Mouse (Mus musculus) midbrain, postnatal 0 days (tissue): Measurements from ENCODE around the gene Ffar2. TPM values are rescaled to one million over a fixed set of nuclear protein-coding genes. Genes with fewer than 3 reads are reported as not detected.

ENCODE experiments used
- ATAC-seq: fragments of 200-750 bp; cut with Nextera tagmentation; 2 replicates; pipeline ENCODE4 v1.8.0; 2017; ENCODE audit warnings: moderate number of reproducible peaks, mild to moderate bottlenecking, moderate TSS enrichment, moderate library complexity; ENCODE audit not compliant: low FRiP score
- DNase-seq: peaks from one replicate; pipeline ENCODE4 v3.0.0-alpha.2; 2015; ENCODE audit warnings: low spot score
- H3K27ac ChIP-seq: fragments of 300-500 bp; sonication (generic); 2 replicates; pipeline ENCODE4 v1.5.1; 2014; ENCODE audit warnings: low read depth, mild to moderate bottlenecking, low read length, mixed read lengths
- H3K27me3 ChIP-seq: fragments of 300-500 bp; sonication (generic); 2 replicates; pipeline ENCODE4 v1.6.1; 2014; ENCODE audit warnings: low read length, control low read depth, mixed read lengths; ENCODE audit not compliant: insufficient read depth
- H3K36me3 ChIP-seq: fragments of 300-500 bp; sonication (generic); 2 replicates; pipeline ENCODE4 v1.6.1; 2014; ENCODE audit warnings: low read length, control low read depth, mixed read lengths; ENCODE audit not compliant: insufficient read depth
- H3K4me1 ChIP-seq: fragments of 300-500 bp; sonication (generic); 2 replicates; pipeline ENCODE4 v1.6.1; 2014; ENCODE audit warnings: mild to moderate bottlenecking, control low read depth, antibody characterized with exemption, low read length, mixed read lengths; ENCODE audit not compliant: insufficient read depth
- H3K4me2 ChIP-seq: fragments of 300-500 bp; sonication (generic); 2 replicates; pipeline ENCODE4 v1.6.1; 2014; ENCODE audit warnings: low read depth, mild to moderate bottlenecking, low read length, mixed read lengths; ENCODE audit not compliant: poor library complexity, severe bottlenecking
- H3K4me3 ChIP-seq: fragments of 300-500 bp; sonication (generic); 2 replicates; pipeline ENCODE4 v1.5.1; 2014; ENCODE audit warnings: low read depth, mild to moderate bottlenecking, low read length, moderate library complexity
- H3K9ac ChIP-seq: fragments of 300-500 bp; sonication (generic); replicated peaks from 2 replicates; pipeline ENCODE4 v1.6.1; 2014; ENCODE audit warnings: mild to moderate bottlenecking, low read length, moderate library complexity, mixed read lengths; ENCODE audit not compliant: poor library complexity, severe bottlenecking
- H3K9me3 ChIP-seq: fragments of 300-500 bp; sonication (generic); 2 replicates; pipeline ENCODE4 v1.6.1; 2016; ENCODE audit warnings: low read length, control low read depth
- CTCF ChIP-seq: IDR thresholded peaks from 2 replicates; pipeline ENCODE4 v1.5.1; 2016; ENCODE audit warnings: antibody characterized with exemption, mild to moderate bottlenecking
- WGBS: fragments of 180-500 bp; shearing (Covaris S2); extraction: QIAGEN DNeasy Blood & Tissue Kit; methylation state at CpG from one replicate; pipeline ENCODE4 v1.1.7; 2014; 5-methylcytosine and 5-hydroxymethylcytosine counted together
- polyA plus RNA-seq: library from polyadenylated mRNA; unstranded; fragments of >200 nt; fragmentation: Nextera tagmentation; extraction: Ambion mirVana; gene quantifications from 2 replicates; pipeline ENCODE4 v1.2.1, GENCODE M21; 2015
- total RNA-seq: library from RNA; depleted of rRNA; stranded (reverse); fragments of >200 nt; gene quantifications from 2 replicates; pipeline ENCODE4 v1.2.3, GENCODE M21; 2014

Ffar2 gene
- total and polyA plus RNA-seq, 2 experiments from 2014 or later: 0.25 TPM; not detected in 1

GRCm38 (mm10) chr7:30790141-30790540 is 33.4 kb downstream of the Ffar2 start:
- WGBS: 70% methylated on average over 10 of the region's 10 CpGs
- Histone ChIP-seq H3K27ac (no peak overlapping the region), H3K4me2 (no peak overlapping the region), H3K36me3 (no peaks in the 10 kb centered on the region), H3K9ac (no peak overlapping the region), H3K4me1 (no peaks in the 10 kb centered on the region), H3K27me3 (no peaks in the 10 kb centered on the region), H3K4me3 (no peak overlapping the region), H3K9me3 (no peaks in the 10 kb centered on the region)
- ATAC-seq (no peak), DNase-seq (no peak)
- TF ChIP-seq CTCF: no peak

GRCm38 (mm10) chr7:30787377-30788022 is 36.1 kb downstream of the Ffar2 start, which contains the start of gene Krtdap:
TSS of gene Krtdap (plus strand) at chr7:30787896.
- no peak for TF ChIP-seq CTCF
- H3K36me3 ChIP-seq: no peaks in the 10 kb centered on the region
- no peak within 1 kb of the TSS for H3K27ac ChIP-seq
- WGBS: 47% methylated on average over 15 of the region's 15 CpGs
- H3K4me3 ChIP-seq: no peak within 1 kb of the TSS
- no peak for DNase-seq
- no peaks in the 10 kb centered on the region for H3K4me1 ChIP-seq
- no peak within 1 kb of the TSS for H3K9ac ChIP-seq
- no peak within 1 kb of the TSS for H3K4me2 ChIP-seq
- no peaks in the 10 kb centered on the region for H3K27me3 ChIP-seq
- H3K9me3 ChIP-seq: no peaks in the 10 kb centered on the region
- ATAC-seq: no peak

GRCm38 (mm10) chr7:30785721-30786546 is 37.6 kb downstream of the Ffar2 start:
- no peak for TF ChIP-seq CTCF
- Histone ChIP-seq H3K4me2 (no peak overlapping the region), H3K4me3 (no peak overlapping the region), H3K27ac (no peak overlapping the region), H3K36me3 (no peaks in the 10 kb centered on the region), H3K9me3 (no peaks in the 10 kb centered on the region), H3K27me3 (no peaks in the 10 kb centered on the region), H3K9ac (no peak overlapping the region), H3K4me1 (no peaks in the 10 kb centered on the region)
- DNase-seq (peak; percentile 51), ATAC-seq (peak; percentile 49; the same call in 1 of the 2 replicates)
- WGBS: 60% methylated on average over 13 of the region's 13 CpGs

- Histone ChIP-seq H3K4me2 (no peak overlapping the region), H3K4me3 (no peak overlapping the region), H3K27ac (no peak overlapping the region), H3K36me3 (no peaks in the 10 kb centered on the region), H3K27me3 (no peaks in the 10 kb centered on the region), H3K9me3 (no peaks in the 10 kb centered on the region), H3K9ac (no peak overlapping the region), H3K4me1 (no peaks in the 10 kb centered on the region)
- no peak for TF ChIP-seq CTCF
- DNase-seq (no peak), ATAC-seq (no peak)
- 64% methylated on average over 1 of the region's 1 CpGs for WGBS
Measured at GRCm38 (mm10) chr7:30785154-30785553, 38.4 kb downstream of the Ffar2 start.

DNA sequence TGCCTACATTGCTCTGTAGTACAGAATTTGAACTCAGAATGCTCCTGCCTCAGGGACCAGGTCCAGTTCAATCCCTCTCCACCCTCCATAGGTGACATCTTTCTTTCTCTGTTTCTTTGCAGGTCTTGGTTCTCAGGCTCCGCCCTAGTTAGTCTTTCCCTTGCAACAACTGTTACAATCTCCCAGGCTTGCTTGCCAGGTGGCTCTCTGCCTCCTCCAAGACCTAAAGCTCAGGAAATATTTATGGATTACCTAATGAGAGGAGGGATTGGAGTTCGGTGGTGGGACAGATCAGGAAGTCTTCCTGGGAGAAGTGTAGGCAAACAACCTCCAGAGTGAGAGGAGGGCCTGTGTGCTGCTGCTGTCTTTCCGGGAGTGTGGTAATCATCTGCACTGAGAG is 40.9 kb downstream of the Ffar2 start:
- no peak for TF ChIP-seq CTCF
- Histone ChIP-seq H3K27ac (no peak overlapping the region), H3K9me3 (no peaks in the 10 kb centered on the region), H3K4me2 (no peak overlapping the region), H3K4me3 (no peak overlapping the region), H3K9ac (no peak overlapping the region), H3K27me3 (no peaks in the 10 kb centered on the region), H3K36me3 (no peaks in the 10 kb centered on the region), H3K4me1 (no peaks in the 10 kb centered on the region)
- ATAC-seq (no peak), DNase-seq (no peak)
- WGBS: 79% methylated on average over 3 of the region's 3 CpGs

GRCm38 (mm10) chr7:30781792-30782191 is 41.8 kb downstream of the Ffar2 start:
- 79% methylated on average over 4 of the region's 4 CpGs for WGBS
- ATAC-seq (no peak), DNase-seq (no peak)
- Histone ChIP-seq H3K4me1 (no peaks in the 10 kb centered on the region), H3K4me2 (no peak overlapping the region), H3K27me3 (no peaks in the 10 kb centered on the region), H3K9me3 (no peaks in the 10 kb centered on the region), H3K9ac (no peak overlapping the region), H3K4me3 (no peak overlapping the region), H3K27ac (no peak overlapping the region), H3K36me3 (no peaks in the 10 kb centered on the region)
- peak; percentile 37 for TF ChIP-seq CTCF
